Mouse (Mus musculus) limb, embryonic 14.5 days (tissue): ENCODE data around the gene Pcbp2. TPM values are rescaled to one million over a fixed set of nuclear protein-coding genes. Genes with fewer than 3 reads are reported as not detected.

Experiments used
- ATAC-seq: fragments of 200-750 bp; cut with Nextera tagmentation; 2 replicates; pipeline ENCODE4 v1.8.0; 2017; ENCODE audit warnings: low read depth, moderate number of reproducible peaks, moderate TSS enrichment; ENCODE audit not compliant: low FRiP score
- DNase-seq: peaks from one replicate; pipeline ENCODE4 v3.0.0-alpha.2; 2015; ENCODE audit warnings: low spot score
- H3K27ac ChIP-seq: fragments of 300-500 bp; sonication (generic); replicated peaks from 2 replicates; pipeline ENCODE4 v1.5.1; 2014; ENCODE audit warnings: low read depth, mild to moderate bottlenecking, low read length, moderate library complexity, mixed read lengths
- H3K27me3 ChIP-seq: fragments of 300-500 bp; sonication (generic); 2 replicates; pipeline ENCODE4 v1.6.1; 2014; ENCODE audit warnings: low read length, mixed read lengths; ENCODE audit not compliant: control insufficient read depth, insufficient read depth
- H3K36me3 ChIP-seq: fragments of 300-500 bp; sonication (generic); 2 replicates; pipeline ENCODE4 v1.6.1; 2014; ENCODE audit warnings: mild to moderate bottlenecking, low read length, moderate library complexity, mixed read lengths; ENCODE audit not compliant: control insufficient read depth, insufficient read depth
- H3K4me1 ChIP-seq: fragments of 300-500 bp; sonication (generic); 2 replicates; pipeline ENCODE4 v1.6.1; 2014; ENCODE audit warnings: antibody characterized with exemption, low read length, mixed read lengths; ENCODE audit not compliant: control insufficient read depth, insufficient read depth
- H3K4me2 ChIP-seq: fragments of 300-500 bp; sonication (generic); replicated peaks from 2 replicates; pipeline ENCODE4 v1.6.1; 2014; ENCODE audit warnings: low read depth, mild to moderate bottlenecking, low read length, moderate library complexity; ENCODE audit not compliant: severe bottlenecking
- H3K4me3 ChIP-seq: fragments of 300-500 bp; sonication (generic); replicated peaks from 2 replicates; pipeline ENCODE4 v1.5.1; 2014; ENCODE audit warnings: low read length
- H3K9ac ChIP-seq: fragments of 300-500 bp; sonication (generic); 2 replicates; pipeline ENCODE4 v1.6.1; 2014; ENCODE audit warnings: mild to moderate bottlenecking, low read depth, low read length, moderate library complexity; ENCODE audit not compliant: severe bottlenecking
- H3K9me3 ChIP-seq: fragments of 300-500 bp; sonication (generic); 2 replicates; pipeline ENCODE4 v1.6.1; 2016; ENCODE audit warnings: low read length; ENCODE audit not compliant: control insufficient read depth
- POLR2A ChIP-seq: fragments of 200-500 bp; IDR thresholded peaks from 2 replicates; pipeline ENCODE4 v1.8.0; 2012; ENCODE audit warnings: inconsistent platforms, mild to moderate bottlenecking, moderate library complexity, borderline replicate concordance; ENCODE audit not compliant: insufficient read depth, insufficient read length; ENCODE audit errors: extremely low read depth
- WGBS: fragments of 180-500 bp; shearing (Covaris S2); extraction: QIAGEN DNeasy Blood & Tissue Kit; methylation state at CpG from one replicate; pipeline ENCODE4 v1.1.7; 2014; 5-methylcytosine and 5-hydroxymethylcytosine counted together
- polyA plus RNA-seq, 2 experiments: library from polyadenylated mRNA; depleted of rRNA in 1 of 2; stranded (reverse) in 1 of 2; unstranded in 1 of 2; fragments of >200 nt; fragmentation: Nextera tagmentation in 1 of 2; extraction: Ambion mirVana in 1 of 2; gene quantifications; 2 replicates each; pipeline versions ENCODE4 v1.2.1 to v1.2.3; 2012 to 2014

Pcbp2 gene
- polyA plus RNA-seq, 2 experiments: 324 to 814 TPM

DNA sequence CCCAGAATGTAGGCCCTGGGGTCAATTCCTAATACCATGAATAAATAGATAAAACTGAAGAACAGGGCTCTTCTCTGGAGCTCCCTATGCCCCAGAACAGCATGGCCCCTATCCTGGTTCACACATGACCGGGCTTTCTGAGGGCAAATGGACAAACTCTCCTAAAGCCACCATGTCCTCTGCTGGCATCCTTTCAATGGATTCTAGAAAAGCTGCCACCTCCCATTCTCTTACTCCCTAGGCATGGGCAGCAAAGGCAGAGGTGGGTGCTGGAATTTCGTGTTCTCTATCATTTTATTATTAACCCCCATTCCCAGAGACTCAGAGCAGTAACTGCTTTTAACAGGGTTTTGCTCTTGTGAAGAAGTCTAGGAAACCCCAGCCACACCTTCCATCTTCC is 44.9 kb downstream of the Pcbp2 start:
- Histone ChIP-seq H3K36me3 (no peaks in the 10 kb centered on the region; the same call in 1 of the 2 replicates), H3K27ac (no peak overlapping the region), H3K9ac (no peak overlapping the region), H3K27me3 (no peaks in the 10 kb centered on the region), H3K4me1 (peaks cover 34% of the 10 kb centered on the region), H3K4me3 (no peak overlapping the region), H3K4me2 (peak overlapping the region; percentile 85), H3K9me3 (no peaks in the 10 kb centered on the region)
- ATAC-seq (no peak), DNase-seq (no peak)
- no peak for TF ChIP-seq POLR2A
- 79% methylated on average over 2 of the region's 2 CpGs for WGBS

DNA sequence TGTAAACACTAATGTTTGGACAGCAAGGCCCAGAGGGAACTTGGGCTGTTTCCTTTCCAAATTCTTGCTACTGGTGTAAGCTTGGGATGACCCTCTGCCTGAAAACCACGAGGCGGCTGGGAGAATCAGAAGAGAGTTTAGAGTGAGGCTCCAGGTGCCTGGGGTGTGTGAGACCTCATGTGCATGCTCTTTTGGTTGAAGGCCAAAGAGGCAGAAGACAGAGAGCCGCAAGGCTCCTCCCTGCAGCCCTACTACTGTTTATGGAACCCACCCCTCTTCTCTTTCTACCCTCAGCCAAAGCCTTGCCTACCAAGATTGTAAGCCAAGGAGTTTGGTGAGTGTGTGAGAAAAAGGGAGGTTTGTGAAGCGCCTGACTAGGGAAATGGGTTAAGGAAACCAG is 45.5 kb downstream of the Pcbp2 start:
- peak overlapping the region; percentile 69 for H3K4me3 ChIP-seq
- H3K36me3 ChIP-seq: no peaks in the 10 kb centered on the region; the same call in 1 of the 2 replicates
- no peaks in the 10 kb centered on the region for H3K9me3 ChIP-seq
- H3K4me2 ChIP-seq: peak overlapping the region; percentile 85
- H3K4me1 ChIP-seq: peaks cover 34% of the 10 kb centered on the region
- H3K27me3 ChIP-seq: no peaks in the 10 kb centered on the region
- H3K27ac ChIP-seq: no peak overlapping the region
- peak overlapping the region; percentile 67 for H3K9ac ChIP-seq
- no peak for ATAC-seq
- no peak for TF ChIP-seq POLR2A
- WGBS: 39% methylated on average over 4 of the region's 4 CpGs
- DNase-seq: no peak

DNA sequence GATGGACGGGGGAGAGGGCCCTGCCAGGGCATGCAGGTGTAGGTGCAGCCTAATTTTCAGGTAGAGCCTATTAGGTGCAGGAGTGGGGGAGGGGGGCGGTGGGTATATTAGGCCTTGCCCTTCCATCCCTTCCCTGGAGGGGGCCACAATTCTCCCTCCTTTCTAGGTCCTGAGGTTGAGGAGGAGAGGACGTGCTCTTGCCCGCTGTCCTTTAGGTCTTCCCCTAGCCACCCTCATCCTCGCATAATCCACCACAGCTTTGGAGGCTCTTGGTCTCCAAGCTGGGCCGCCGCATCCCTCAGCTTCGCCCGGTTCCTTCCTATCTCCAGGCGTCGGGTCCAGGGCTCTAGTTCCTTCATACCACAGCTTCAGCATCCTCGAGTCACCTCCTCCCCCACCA is 46.0 kb downstream of the Pcbp2 start:
- no peaks in the 10 kb centered on the region for H3K27me3 ChIP-seq
- DNase-seq (no peak), ATAC-seq (no peak)
- peak overlapping the region; percentile 75 for H3K27ac ChIP-seq
- peaks cover 3% of the 10 kb centered on the region for H3K36me3 ChIP-seq
- no peaks in the 10 kb centered on the region for H3K9me3 ChIP-seq
- peak overlapping the region; percentile 69 for H3K4me3 ChIP-seq
- no peak for TF ChIP-seq POLR2A
- H3K4me2 ChIP-seq: peak overlapping the region; percentile 85
- peaks cover 29% of the 10 kb centered on the region for H3K4me1 ChIP-seq
- peak overlapping the region; percentile 67 for H3K9ac ChIP-seq
- under 1% methylated on average over 12 of the region's 12 CpGs for WGBS

DNA sequence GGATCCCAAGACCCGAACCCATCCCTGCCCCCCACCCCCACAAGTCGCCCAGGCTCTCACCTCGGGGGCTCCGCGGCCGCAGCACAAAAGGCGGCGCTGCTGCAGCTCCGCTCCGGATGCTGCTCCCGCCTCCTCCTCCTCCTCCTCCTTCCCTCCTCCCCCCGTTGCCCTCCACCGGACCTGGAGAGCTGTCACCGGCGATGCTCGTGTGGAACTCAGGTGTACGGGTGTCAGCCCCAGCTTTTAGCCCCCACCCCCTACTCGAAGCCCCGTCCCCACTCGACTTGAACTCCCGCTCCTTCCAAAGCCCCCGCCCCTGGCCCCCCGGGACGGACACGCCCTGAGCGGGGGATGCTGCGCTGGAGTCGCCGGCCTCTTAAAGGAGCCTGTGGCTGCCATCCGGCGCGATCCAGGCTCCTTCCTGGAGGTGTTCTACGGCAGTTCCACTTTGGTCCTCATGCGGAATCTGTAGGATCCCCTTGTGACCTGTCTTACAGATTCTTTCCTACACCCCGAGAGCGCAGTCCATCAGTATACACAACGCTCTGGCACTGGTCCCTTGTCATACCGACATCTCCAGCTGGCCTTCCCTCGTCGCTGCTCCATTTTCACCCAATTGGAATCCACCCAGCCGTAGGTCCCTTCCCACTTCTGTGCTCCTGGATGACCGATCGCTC is 46.5 kb downstream of the Pcbp2 start, which contains the start of gene Map3k12:
Gene Map3k12, minus strand, starts transcription at position 337 of the 677 bp plus-strand sequence.
- H3K9me3 ChIP-seq: no peaks in the 10 kb centered on the region
- 0 out of 2 replicates have a peak, but pooled peaks have one; percentile 14 for TF ChIP-seq POLR2A
- H3K4me3 ChIP-seq: peak within 1 kb of the TSS; percentile 69
- ATAC-seq: no peak
- peak; percentile 47 for DNase-seq
- H3K27ac ChIP-seq: peak within 1 kb of the TSS; percentile 75
- H3K4me2 ChIP-seq: peak within 1 kb of the TSS; percentile 85
- 5% methylated on average over 42 of the region's 43 CpGs for WGBS
- peak within 1 kb of the TSS; percentile 67 for H3K9ac ChIP-seq
- H3K4me1 ChIP-seq: peaks cover 23% of the 10 kb centered on the region
- H3K36me3 ChIP-seq: peaks cover 8% of the 10 kb centered on the region
- no peaks in the 10 kb centered on the region for H3K27me3 ChIP-seq

DNA sequence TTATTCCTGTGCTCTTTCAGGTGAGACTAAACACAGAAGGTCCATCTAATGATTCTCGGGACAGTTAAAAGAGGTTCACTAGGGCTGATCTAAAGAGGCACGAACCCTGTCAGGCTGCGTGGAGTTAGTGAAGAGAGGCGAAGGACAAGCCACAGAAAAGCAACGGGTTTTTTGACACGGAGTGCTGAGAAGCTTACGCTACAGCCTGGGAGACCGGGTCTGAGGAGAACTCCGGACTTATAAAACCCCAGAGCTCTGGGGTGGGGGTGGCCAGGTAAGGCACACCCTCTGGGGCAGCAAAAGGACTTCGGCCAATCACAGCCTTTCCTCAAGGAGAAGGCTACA is 47.3 kb downstream of the Pcbp2 start:
- TF ChIP-seq POLR2A: peak; percentile 36; the same call in 1 of the 2 replicates
- 0% methylated on average over 10 of the region's 10 CpGs for WGBS
- peaks cover 20% of the 10 kb centered on the region for H3K4me1 ChIP-seq
- no peak for ATAC-seq
- H3K4me2 ChIP-seq: peak overlapping the region; percentile 85
- peaks cover 15% of the 10 kb centered on the region for H3K36me3 ChIP-seq
- H3K27me3 ChIP-seq: no peaks in the 10 kb centered on the region
- peak overlapping the region; percentile 61; the same call in 1 of the 2 replicates for H3K27ac ChIP-seq
- H3K9me3 ChIP-seq: no peaks in the 10 kb centered on the region
- no peak for DNase-seq
- peak overlapping the region; percentile 69 for H3K4me3 ChIP-seq
- peak overlapping the region; percentile 40; the same call in 1 of the 2 replicates for H3K9ac ChIP-seq
